Mouse (Mus musculus) thymus, adult 2 months (tissue): ENCODE results near the gene Abi3bp. TPM values are rescaled to one million over a fixed set of nuclear protein-coding genes. Genes with fewer than 3 reads are reported as not detected.

Experiments used
- DNase-seq: peaks from one replicate; pipeline ENCODE4 v3.0.0; 2021
- H3K27ac ChIP-seq: fragments of 200-500 bp; 2 replicates; pipeline ENCODE4 v1.5.1; 2012; ENCODE audit warnings: low read length, control low read depth; ENCODE audit not compliant: control insufficient read depth, insufficient read depth
- H3K27me3 ChIP-seq: fragments of 200-500 bp; 2 replicates; pipeline ENCODE4 v1.6.1; 2012; ENCODE audit warnings: mild to moderate bottlenecking, low read length, moderate library complexity, mixed read lengths; ENCODE audit not compliant: control insufficient read depth, insufficient read depth
- H3K36me3 ChIP-seq: fragments of 200-500 bp; 2 replicates; pipeline ENCODE4 v1.6.1; 2012; ENCODE audit warnings: mild to moderate bottlenecking, low read length, moderate library complexity; ENCODE audit not compliant: control insufficient read depth, insufficient read depth
- H3K4me1 ChIP-seq: fragments of 200-500 bp; replicated peaks from 2 replicates; pipeline ENCODE4 v1.6.1; 2012; ENCODE audit warnings: low read length; ENCODE audit not compliant: control insufficient read depth, insufficient read depth
- H3K4me3 ChIP-seq: fragments of 200-500 bp; 2 replicates; pipeline ENCODE4 v1.5.1; 2012; ENCODE audit warnings: mild to moderate bottlenecking, low read length, control low read depth, moderate library complexity; ENCODE audit not compliant: control insufficient read depth, insufficient read depth
- CTCF ChIP-seq: fragments of 200-500 bp; IDR thresholded peaks from 2 replicates; pipeline ENCODE4 v1.5.1; 2012; ENCODE audit warnings: mild to moderate bottlenecking, control low read depth, low read length, moderate library complexity, borderline replicate concordance; ENCODE audit not compliant: control insufficient read depth, poor library complexity, insufficient read depth; ENCODE audit errors: extremely low read depth
- POLR2A ChIP-seq: fragments of 200-500 bp; IDR thresholded peaks from 2 replicates; pipeline ENCODE4 v1.6.1; 2012; ENCODE audit warnings: mild to moderate bottlenecking, low read length, control low read depth, moderate library complexity; ENCODE audit not compliant: control insufficient read depth, poor library complexity, insufficient read depth; ENCODE audit errors: extremely low read depth
- WGBS: fragments of 180-500 bp; shearing (Covaris S2); methylation state at CpG from one replicate; pipeline ENCODE4 v1.1.7; 2018; 5-methylcytosine and 5-hydroxymethylcytosine counted together
- polyA plus RNA-seq: library from polyadenylated mRNA; depleted of rRNA; stranded (reverse); fragments of >200 nt; gene quantifications from 2 replicates; pipeline ENCODE4 v1.2.3, GENCODE M21; 2012

The Abi3bp gene
- polyA plus RNA-seq, 1 experiment = 1.3 TPM

GRCm38 (mm10) chr16:56645251-56645650 lies 167.6 kb downstream of the Abi3bp start:
- DNase-seq = no peak
- no peak overlapping the region for H3K27ac ChIP-seq

DNA sequence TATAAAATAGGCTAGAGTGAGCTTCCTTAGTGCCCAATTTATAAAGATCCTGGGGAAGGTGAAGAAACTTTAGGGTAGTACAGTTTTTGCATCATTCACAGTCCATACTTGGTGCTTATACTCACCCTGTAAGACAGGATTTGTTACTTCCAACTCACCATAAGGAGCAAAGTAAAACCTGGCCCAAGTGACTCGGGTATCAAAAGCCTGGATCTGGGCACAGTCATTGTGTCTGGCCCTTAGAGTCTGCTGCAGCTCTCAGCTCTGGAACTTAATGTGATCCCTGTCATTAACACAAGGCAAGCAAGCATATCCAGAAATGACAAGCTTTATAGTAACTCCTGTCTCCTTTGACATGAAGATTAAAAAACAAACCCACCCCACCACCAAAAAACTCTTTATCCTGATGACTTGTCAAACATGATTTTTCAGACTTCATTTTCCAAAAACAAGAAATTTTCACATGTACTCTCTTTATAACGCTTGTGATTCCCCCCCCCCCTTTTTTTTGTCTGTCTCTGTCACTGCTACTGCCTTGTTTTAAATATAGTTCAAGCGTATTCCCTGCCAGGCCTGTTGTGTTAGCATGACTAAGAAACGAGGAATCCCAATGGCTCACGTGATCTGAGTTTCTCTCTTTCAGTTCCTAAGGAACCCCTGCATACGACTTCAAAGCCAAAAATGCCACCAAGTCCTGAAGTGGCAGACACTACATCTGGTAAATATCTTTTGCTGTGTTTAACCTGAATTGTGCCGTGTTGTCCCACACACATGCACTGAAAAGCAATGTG lies 168.9 kb downstream of the Abi3bp start:
- no peak for DNase-seq
- no peaks in the 10 kb centered on the region for H3K4me1 ChIP-seq
- no peaks in the 10 kb centered on the region for H3K36me3 ChIP-seq
- H3K4me3 ChIP-seq = no peak overlapping the region
- 84% methylated on average over 7 of the region's 7 CpGs for WGBS
- TF ChIP-seq CTCF = no peak
- TF ChIP-seq POLR2A = no peak
- H3K27ac ChIP-seq = no peak overlapping the region
- no peaks in the 10 kb centered on the region for H3K27me3 ChIP-seq

More at GRCm38 (mm10) chr16:56645251-56645650, 167.6 kb downstream of the Abi3bp start:
- TF ChIP-seq CTCF = no peak
- TF ChIP-seq POLR2A = no peak
- Histone ChIP-seq H3K4me1 (no peaks in the 10 kb centered on the region), H3K4me3 (no peak overlapping the region), H3K36me3 (no peaks in the 10 kb centered on the region), H3K27me3 (no peaks in the 10 kb centered on the region)
- 38% methylated on average over 2 of the region's 2 CpGs for WGBS

GRCm38 (mm10) chr16:56655193-56655910 lies 177.7 kb downstream of the Abi3bp start:
- Histone ChIP-seq H3K27ac (no peak overlapping the region), H3K27me3 (no peaks in the 10 kb centered on the region), H3K4me3 (no peak overlapping the region), H3K4me1 (no peaks in the 10 kb centered on the region), H3K36me3 (no peaks in the 10 kb centered on the region)
- TF ChIP-seq POLR2A (no peak), CTCF (no peak)
- DNase-seq = no peak
- 91% methylated on average over 12 of the region's 12 CpGs for WGBS

DNA sequence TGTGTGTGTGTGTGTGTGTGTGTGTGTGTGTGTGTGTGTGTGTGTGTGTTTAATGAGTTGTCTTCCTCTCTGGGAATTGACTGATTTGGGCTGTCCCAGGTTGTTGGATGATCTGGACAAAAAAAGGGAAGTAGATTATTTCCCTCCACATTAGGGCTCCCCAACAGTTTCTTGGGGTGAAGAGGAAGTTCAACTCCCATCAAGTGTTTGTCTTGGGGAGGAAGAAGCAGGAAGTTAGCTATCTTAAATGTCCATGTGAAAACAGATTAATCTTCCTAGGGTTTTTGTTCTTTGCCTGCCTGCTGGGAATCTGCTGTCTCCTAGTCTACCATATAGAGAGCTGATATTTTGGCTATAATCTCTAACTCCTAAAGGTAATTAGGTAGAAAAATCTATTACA lies 181.2 kb downstream of the Abi3bp start:
- TF ChIP-seq POLR2A (no peak), CTCF (no peak)
- H3K36me3 ChIP-seq = no peaks in the 10 kb centered on the region
- H3K4me1 ChIP-seq = no peaks in the 10 kb centered on the region
- no peak overlapping the region for H3K27ac ChIP-seq
- H3K27me3 ChIP-seq = no peaks in the 10 kb centered on the region
- H3K4me3 ChIP-seq = no peak overlapping the region
- DNase-seq = no peak

GRCm38 (mm10) chr16:56669520-56669919 lies 191.8 kb downstream of the Abi3bp start:
- DNase-seq = no peak
- no peak overlapping the region for H3K27ac ChIP-seq
- TF ChIP-seq CTCF (no peak), POLR2A (no peak)
- no peak overlapping the region for H3K4me3 ChIP-seq
- WGBS = 81% methylated on average over 5 of the region's 5 CpGs
- no peaks in the 10 kb centered on the region for H3K4me1 ChIP-seq
- no peaks in the 10 kb centered on the region for H3K36me3 ChIP-seq
- no peaks in the 10 kb centered on the region for H3K27me3 ChIP-seq

DNA sequence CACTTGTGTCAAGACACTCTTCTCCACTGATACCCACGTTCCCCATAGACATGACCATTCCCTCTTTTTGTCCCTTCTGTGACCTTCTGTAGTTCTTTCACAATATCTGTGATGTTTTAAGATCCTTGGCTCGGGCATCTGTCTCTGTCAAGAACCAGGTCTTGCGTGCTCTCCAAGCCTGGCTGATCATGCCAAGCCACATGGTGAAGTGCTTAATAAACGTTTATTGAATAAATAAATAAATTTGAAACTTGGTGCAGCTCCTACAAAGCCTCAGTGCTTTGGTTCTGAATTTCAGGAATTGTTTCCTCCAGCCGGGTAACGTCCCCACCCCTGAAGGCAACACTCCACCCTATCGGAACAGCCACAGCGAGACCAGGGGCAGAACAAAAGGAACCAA lies 193.3 kb downstream of the Abi3bp start:
- TF ChIP-seq CTCF = no peak

More for the DNA sequence above, 193.3 kb downstream of the Abi3bp start:
- Histone ChIP-seq H3K27me3 (no peaks in the 10 kb centered on the region), H3K27ac (no peak overlapping the region), H3K4me3 (no peak overlapping the region), H3K4me1 (no peaks in the 10 kb centered on the region), H3K36me3 (no peaks in the 10 kb centered on the region)
- 93% methylated on average over 8 of the region's 8 CpGs for WGBS
- no peak for DNase-seq
